Mouse (Mus musculus): ENCODE results near the gene Arid5b. TPM values are rescaled to one million over a fixed set of nuclear protein-coding genes. Genes with fewer than 3 reads are reported as not detected.

Arid5b gene
- polyA plus RNA-seq, 1 experiment from 2014 or later, result 17.6 TPM

- Histone ChIP-seq H3K36me3 (ENCODE audit: control insufficient read depth, insufficient read depth, low read length) (no peaks in the 10 kb centered on the region), H3K4me1 (ENCODE audit: control insufficient read depth, insufficient read depth, low read length) (no peaks in the 10 kb centered on the region), H3K9me3 (replicated peaks; ENCODE audit: control insufficient read depth, low read length, poor library complexity, severe bottlenecking) (no peaks in the 10 kb centered on the region), H3K27ac (ENCODE audit: low read length) (no peak overlapping the region), H3K4me3 (ENCODE audit: low read depth, low read length) (no peak overlapping the region), H3K27me3 (ENCODE audit: control insufficient read depth, insufficient read depth, low read depth, low read length) (no peaks in the 10 kb centered on the region), H3K9ac (ENCODE audit: low read depth, low read length) (no peak overlapping the region), H3K4me2 (ENCODE audit: low read length) (no peak overlapping the region)
- 92% methylated on average over 3 of the region's 3 CpGs for WGBS
- ATAC-seq, result no peak
These were observed 22.4 kb downstream of the Arid5b start for GRCm38 (mm10) chr10:68256134-68256533.

GRCm38 (mm10) chr10:68253452-68254117 is 25.0 kb downstream of the Arid5b start:
- Histone ChIP-seq H3K4me3 (ENCODE audit: low read depth, low read length) (no peak overlapping the region), H3K9ac (ENCODE audit: low read depth, low read length) (no peak overlapping the region), H3K27me3 (ENCODE audit: control insufficient read depth, insufficient read depth, low read depth, low read length) (no peaks in the 10 kb centered on the region), H3K36me3 (ENCODE audit: control insufficient read depth, insufficient read depth, low read length) (no peaks in the 10 kb centered on the region), H3K4me1 (ENCODE audit: control insufficient read depth, insufficient read depth, low read length) (peaks cover 11% of the 10 kb centered on the region), H3K4me2 (ENCODE audit: low read length) (no peak overlapping the region), H3K9me3 (replicated peaks; ENCODE audit: control insufficient read depth, low read length, poor library complexity, severe bottlenecking) (no peaks in the 10 kb centered on the region), H3K27ac (ENCODE audit: low read length) (no peak overlapping the region)
- ATAC-seq, result no peak
- 88% methylated on average over 7 of the region's 7 CpGs for WGBS

GRCm38 (mm10) chr10:68252650-68253049 is 25.9 kb downstream of the Arid5b start:
- H3K4me3 ChIP-seq (ENCODE audit: low read depth, low read length), result no peak overlapping the region
- 95% methylated on average over 4 of the region's 4 CpGs for WGBS
- H3K36me3 ChIP-seq (ENCODE audit: control insufficient read depth, insufficient read depth, low read length), result no peaks in the 10 kb centered on the region
- ATAC-seq, result no peak
- no peak overlapping the region for H3K4me2 ChIP-seq (ENCODE audit: low read length)
- no peaks in the 10 kb centered on the region for H3K9me3 ChIP-seq (replicated peaks; ENCODE audit: control insufficient read depth, low read length, poor library complexity, severe bottlenecking)
- H3K4me1 ChIP-seq (ENCODE audit: control insufficient read depth, insufficient read depth, low read length), result peaks cover 11% of the 10 kb centered on the region
- no peak overlapping the region for H3K9ac ChIP-seq (ENCODE audit: low read depth, low read length)
- no peak overlapping the region for H3K27ac ChIP-seq (ENCODE audit: low read length)
- H3K27me3 ChIP-seq (ENCODE audit: control insufficient read depth, insufficient read depth, low read depth, low read length), result no peaks in the 10 kb centered on the region

- Histone ChIP-seq H3K4me3 (ENCODE audit: low read depth, low read length) (no peak overlapping the region), H3K27ac (ENCODE audit: low read length) (no peak overlapping the region), H3K4me1 (ENCODE audit: control insufficient read depth, insufficient read depth, low read length) (peaks cover 11% of the 10 kb centered on the region), H3K27me3 (ENCODE audit: control insufficient read depth, insufficient read depth, low read depth, low read length) (no peaks in the 10 kb centered on the region), H3K9ac (ENCODE audit: low read depth, low read length) (no peak overlapping the region), H3K4me2 (ENCODE audit: low read length) (no peak overlapping the region), H3K9me3 (replicated peaks; ENCODE audit: control insufficient read depth, low read length, poor library complexity, severe bottlenecking) (no peaks in the 10 kb centered on the region), H3K36me3 (ENCODE audit: control insufficient read depth, insufficient read depth, low read length) (no peaks in the 10 kb centered on the region)
- no peak for ATAC-seq
- WGBS, result 39% methylated on average over 6 of the region's 6 CpGs
These were observed 29.2 kb downstream of the Arid5b start for GRCm38 (mm10) chr10:68249355-68249782.

- no peak for ATAC-seq
- H3K4me3 ChIP-seq (ENCODE audit: low read depth, low read length), result no peak overlapping the region
- H3K4me1 ChIP-seq (ENCODE audit: control insufficient read depth, insufficient read depth, low read length), result peaks cover 11% of the 10 kb centered on the region
- H3K27ac ChIP-seq (ENCODE audit: low read length), result no peak overlapping the region
- H3K9ac ChIP-seq (ENCODE audit: low read depth, low read length), result no peak overlapping the region
- no peaks in the 10 kb centered on the region for H3K27me3 ChIP-seq (ENCODE audit: control insufficient read depth, insufficient read depth, low read depth, low read length)
- no peak overlapping the region for H3K4me2 ChIP-seq (ENCODE audit: low read length)
- 32% methylated on average over 9 of the region's 9 CpGs for WGBS
- H3K9me3 ChIP-seq (replicated peaks; ENCODE audit: control insufficient read depth, low read length, poor library complexity, severe bottlenecking), result no peaks in the 10 kb centered on the region
- no peaks in the 10 kb centered on the region for H3K36me3 ChIP-seq (ENCODE audit: control insufficient read depth, insufficient read depth, low read length)
These were observed 30.1 kb downstream of the Arid5b start for GRCm38 (mm10) chr10:68248281-68249015.

- no peak for ATAC-seq
- H3K9ac ChIP-seq (ENCODE audit: low read depth, low read length), result no peak overlapping the region
- H3K4me3 ChIP-seq (ENCODE audit: low read depth, low read length), result no peak overlapping the region
- peaks cover 11% of the 10 kb centered on the region for H3K4me1 ChIP-seq (ENCODE audit: control insufficient read depth, insufficient read depth, low read length)
- WGBS, result 87% methylated on average over 4 of the region's 4 CpGs
- peaks cover 2% of the 10 kb centered on the region; the same call in 1 of the 2 replicates for H3K36me3 ChIP-seq (ENCODE audit: control insufficient read depth, insufficient read depth, low read length)
- H3K4me2 ChIP-seq (ENCODE audit: low read length), result no peak overlapping the region
- H3K9me3 ChIP-seq (replicated peaks; ENCODE audit: control insufficient read depth, low read length, poor library complexity, severe bottlenecking), result no peaks in the 10 kb centered on the region
- H3K27me3 ChIP-seq (ENCODE audit: control insufficient read depth, insufficient read depth, low read depth, low read length), result no peaks in the 10 kb centered on the region
- no peak overlapping the region for H3K27ac ChIP-seq (ENCODE audit: low read length)
These were observed 30.9 kb downstream of the Arid5b start for GRCm38 (mm10) chr10:68247490-68248280.

GRCm38 (mm10) chr10:68246603-68247247 is 31.8 kb downstream of the Arid5b start:
- H3K4me1 ChIP-seq (ENCODE audit: control insufficient read depth, insufficient read depth, low read length), result peaks cover 11% of the 10 kb centered on the region
- H3K9me3 ChIP-seq (replicated peaks; ENCODE audit: control insufficient read depth, low read length, poor library complexity, severe bottlenecking), result no peaks in the 10 kb centered on the region
- H3K4me2 ChIP-seq (ENCODE audit: low read length), result no peak overlapping the region
- H3K36me3 ChIP-seq (ENCODE audit: control insufficient read depth, insufficient read depth, low read length), result peaks cover 4% of the 10 kb centered on the region; the same call in 1 of the 2 replicates
- H3K9ac ChIP-seq (ENCODE audit: low read depth, low read length), result no peak overlapping the region
- no peak for ATAC-seq
- no peaks in the 10 kb centered on the region for H3K27me3 ChIP-seq (ENCODE audit: control insufficient read depth, insufficient read depth, low read depth, low read length)
- WGBS, result 57% methylated on average over 7 of the region's 7 CpGs
- H3K4me3 ChIP-seq (ENCODE audit: low read depth, low read length), result no peak overlapping the region
- no peak overlapping the region for H3K27ac ChIP-seq (ENCODE audit: low read length)

- WGBS, result 90% methylated on average over 13 of the region's 13 CpGs
- peaks cover 7% of the 10 kb centered on the region for H3K36me3 ChIP-seq (ENCODE audit: control insufficient read depth, insufficient read depth, low read length)
These were observed 37.6 kb downstream of the Arid5b start for GRCm38 (mm10) chr10:68240804-68241485.

More at GRCm38 (mm10) chr10:68240804-68241485, 37.6 kb downstream of the Arid5b start:
- H3K4me1 ChIP-seq (ENCODE audit: control insufficient read depth, insufficient read depth, low read length), result peaks cover 2% of the 10 kb centered on the region
- no peak overlapping the region for H3K27ac ChIP-seq (ENCODE audit: low read length)
- H3K9me3 ChIP-seq (replicated peaks; ENCODE audit: control insufficient read depth, low read length, poor library complexity, severe bottlenecking), result no peaks in the 10 kb centered on the region
- no peak overlapping the region for H3K4me3 ChIP-seq (ENCODE audit: low read depth, low read length)
- ATAC-seq, result no peak
- H3K27me3 ChIP-seq (ENCODE audit: control insufficient read depth, insufficient read depth, low read depth, low read length), result no peaks in the 10 kb centered on the region
- H3K4me2 ChIP-seq (ENCODE audit: low read length), result no peak overlapping the region
- no peak overlapping the region for H3K9ac ChIP-seq (ENCODE audit: low read depth, low read length)
